Mouse (Mus musculus): Measurements from ENCODE around the gene Arl15.
"Not testable (repeated sequence)": the region's sequence is repeated elsewhere in the genome, so short reads cannot be mapped to it uniquely, and the experiment has no call there.

Gene Arl15

DNA sequence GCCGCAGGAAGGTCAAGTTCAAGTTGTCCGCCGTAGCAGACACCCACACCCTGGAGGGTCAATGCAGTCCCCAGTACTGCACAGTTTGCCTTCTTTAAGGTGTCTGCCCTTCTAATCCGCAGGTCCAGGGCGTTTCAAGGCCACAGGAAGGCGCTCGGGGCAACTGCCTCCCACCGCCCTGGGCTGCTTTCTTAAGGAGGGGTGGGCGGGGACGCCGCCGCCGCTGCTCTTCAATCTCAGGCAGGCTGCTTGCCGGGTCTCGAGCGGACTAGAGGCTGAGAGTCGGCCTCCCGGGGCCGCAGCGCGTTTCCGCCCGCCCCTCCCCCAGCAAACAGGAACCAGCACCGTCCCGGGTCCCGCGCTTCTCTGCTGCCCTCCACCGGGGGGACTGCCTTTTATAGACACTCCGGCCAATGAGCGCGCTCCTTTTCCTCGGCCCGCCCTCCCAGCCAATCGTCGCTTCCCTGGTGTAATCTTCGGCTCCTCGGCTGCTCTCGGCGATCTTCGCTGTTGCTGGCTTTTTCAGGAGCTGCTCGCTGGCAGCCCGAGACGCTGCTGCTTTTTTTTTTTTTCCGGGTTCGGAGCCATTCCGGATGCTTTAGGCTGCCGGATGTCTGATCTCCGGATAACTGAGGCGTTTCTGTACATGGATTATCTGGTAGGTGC lies at the start of gene Arl15:
Arl15 (plus strand) TSS at position 467 of the 666 bp plus-strand sequence.
- peak; percentile 96 for DNase-seq

DNA sequence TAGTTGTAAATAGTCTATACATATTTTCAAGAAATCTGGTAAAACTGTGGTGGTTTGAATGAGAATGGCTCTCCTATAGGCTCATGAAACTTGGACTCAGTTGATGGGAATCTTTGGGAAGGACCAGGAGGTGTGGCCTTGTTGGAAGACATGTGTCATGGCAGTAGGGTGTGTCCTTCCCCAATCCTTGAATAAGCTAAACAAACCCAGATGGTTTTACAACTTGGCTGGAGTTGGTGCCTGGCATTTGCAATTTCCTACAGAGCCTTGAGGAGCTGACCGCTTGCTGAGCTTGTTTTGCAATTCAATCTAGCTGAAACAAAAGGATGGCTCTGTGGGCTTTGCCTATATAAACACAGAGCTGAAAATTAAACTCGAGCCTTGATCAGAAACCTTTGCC lies 49.0 kb upstream of the Arl15 start:
- DNase-seq: no peak

DNA sequence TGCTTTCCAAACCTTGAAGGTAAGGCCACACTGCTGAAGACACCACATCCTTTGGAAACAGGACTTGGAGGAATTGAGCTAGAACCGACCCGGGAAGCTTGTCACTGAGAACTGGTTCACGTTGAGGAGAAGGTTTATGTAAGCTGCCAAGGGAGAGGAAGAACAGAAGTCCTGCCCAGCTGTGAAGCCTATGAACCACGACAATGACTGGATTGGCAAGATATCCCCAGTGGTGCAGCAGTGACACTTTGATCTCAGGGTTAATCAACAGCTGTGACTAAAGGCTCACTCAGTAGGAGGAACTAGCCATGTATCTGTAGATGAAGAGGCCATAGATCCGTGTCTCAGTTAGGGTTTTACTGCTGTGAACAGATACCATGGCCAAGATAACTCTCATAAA lies 43.5 kb upstream of the Arl15 start:
- no peak for DNase-seq

DNA sequence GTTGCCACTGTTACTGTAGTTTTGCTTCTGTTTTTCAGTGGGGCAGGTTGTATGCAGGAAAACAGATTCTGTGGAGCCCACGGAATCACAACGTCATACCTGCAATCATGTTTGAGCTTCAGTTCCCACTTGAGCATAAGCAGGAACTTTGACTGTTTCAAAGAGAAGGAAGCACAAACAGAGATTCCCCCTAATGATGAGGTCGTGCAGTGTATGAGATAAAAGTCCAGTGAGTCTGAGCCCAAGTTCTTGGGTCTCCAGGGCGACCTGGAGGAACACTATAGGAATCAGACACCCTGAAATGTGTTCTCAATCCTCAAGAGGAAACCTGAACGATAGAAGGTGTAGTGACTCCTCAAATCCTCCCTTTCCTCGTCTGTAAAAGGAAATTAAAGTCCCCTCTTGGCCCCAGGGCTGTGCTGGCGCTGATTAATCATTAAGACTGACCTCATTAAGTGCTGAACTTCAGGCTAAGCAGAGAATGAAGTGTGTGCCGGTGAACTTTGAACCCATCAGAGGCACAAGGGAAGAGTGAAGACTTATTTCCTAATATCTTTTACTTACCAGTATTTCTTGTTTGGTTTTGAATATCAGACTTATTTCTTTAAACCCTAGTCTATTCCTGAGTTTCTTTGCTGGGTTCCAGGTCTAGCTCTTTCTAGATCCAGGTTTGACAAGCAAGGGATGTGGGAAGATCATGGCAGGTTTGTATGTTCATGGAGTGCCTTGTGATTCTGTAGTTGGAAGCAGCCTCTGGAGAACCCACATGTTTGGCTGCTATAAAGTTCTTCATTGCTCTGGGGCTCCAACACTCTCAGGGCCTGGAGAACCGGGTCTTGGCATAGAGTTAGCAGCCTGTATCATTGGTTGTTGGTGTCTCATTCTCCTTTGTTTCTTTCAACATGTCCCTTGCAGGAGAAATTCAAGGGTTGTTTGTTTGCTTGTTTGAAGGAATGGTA lies 39.3 kb upstream of the Arl15 start:
- DNase-seq: no peak

DNA sequence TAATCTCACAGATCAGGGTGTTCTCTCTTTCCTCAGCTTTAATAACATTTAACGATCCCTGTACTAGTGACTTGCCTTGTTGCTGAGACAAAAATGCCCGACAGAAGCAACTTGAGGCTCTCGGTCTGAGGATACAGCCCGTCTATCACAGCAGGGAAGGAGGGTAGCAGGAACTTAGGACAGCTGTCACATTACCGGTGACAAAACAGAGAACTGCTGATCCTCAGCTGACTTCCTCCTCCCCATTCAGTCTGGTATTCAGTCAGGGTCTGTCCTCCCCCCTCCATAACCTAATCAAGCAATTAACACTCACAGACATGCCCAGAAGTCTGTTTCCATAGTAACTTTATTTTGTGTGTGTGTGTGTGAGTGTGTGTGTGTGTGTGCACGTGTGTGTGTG lies 38.5 kb upstream of the Arl15 start:
- DNase-seq: no peak

DNA sequence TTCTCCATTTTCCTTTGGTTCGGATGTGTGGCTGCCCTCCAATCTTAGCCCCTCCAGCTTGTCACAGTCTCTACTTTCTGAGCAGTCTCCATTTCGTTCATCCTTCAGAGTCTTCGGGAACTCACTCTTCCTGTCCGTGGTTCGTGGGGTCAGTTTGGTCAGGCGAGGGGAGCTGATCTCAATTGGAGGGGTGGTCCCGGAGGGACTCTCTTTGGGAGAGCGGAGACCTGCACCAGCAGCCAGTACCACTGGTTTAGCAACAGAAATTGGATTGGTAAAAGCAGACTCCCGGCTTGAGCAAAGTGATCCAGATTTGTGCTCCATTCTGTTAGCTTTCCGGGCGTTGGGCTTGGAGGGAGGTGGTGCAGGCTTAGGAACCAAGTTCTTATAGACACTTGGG lies 32.6 kb upstream of the Arl15 start:
- no peak for DNase-seq

DNA sequence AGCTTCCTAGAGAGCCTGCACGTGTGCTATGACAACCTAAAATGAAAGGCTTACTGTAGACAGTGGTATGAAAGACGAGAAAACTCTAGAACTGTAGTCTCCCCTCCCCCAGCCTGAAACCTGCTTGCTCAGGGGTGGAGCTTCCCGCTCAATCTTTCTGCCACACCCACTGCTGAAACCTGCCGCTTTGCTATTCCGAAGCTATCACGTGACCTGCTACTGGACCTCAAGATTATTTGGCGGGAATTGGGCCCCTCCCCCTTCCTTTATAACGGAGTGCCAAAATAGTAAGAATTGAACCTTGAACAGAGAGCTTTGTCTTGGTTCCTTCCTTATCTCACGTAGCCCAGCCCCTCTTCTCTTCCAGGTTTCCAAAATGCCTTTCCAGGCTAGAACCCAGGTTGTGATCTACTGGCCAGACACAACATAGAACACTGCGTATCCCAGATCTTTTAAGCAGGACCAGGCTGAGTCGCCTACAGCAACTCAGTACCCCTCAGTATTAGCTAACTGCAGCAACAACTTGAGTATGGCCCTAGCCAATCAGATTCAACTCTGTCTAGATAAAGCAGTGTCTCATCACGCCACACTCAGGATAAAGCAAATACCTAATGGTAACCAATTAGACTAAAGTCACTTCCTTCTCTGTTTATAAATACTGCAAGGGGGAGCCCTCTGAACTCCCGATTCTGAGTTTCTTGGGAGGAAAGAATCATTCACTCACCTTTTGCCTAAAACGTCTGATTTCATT lies 31.4 kb upstream of the Arl15 start:
- no peak for DNase-seq

DNA sequence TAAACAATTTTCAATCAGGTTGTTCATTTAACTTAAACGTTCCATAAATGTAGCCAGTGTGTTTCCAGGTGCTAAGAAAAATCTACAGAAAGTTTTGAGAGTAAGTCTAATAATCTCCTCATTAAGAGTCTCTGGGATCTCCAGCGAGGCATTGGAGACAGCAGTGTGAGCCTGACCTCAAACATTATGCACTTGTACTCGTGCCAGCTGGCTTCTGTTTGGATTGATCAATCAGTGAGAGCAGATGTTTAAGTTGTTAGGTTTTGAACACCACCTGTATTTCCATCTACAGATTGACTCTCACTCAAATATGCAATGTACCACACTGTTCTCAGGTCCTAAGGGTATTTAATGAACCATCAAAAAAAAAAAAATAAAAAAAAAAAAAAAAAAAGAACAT lies 28.9 kb upstream of the Arl15 start:
- no peak for DNase-seq

DNA sequence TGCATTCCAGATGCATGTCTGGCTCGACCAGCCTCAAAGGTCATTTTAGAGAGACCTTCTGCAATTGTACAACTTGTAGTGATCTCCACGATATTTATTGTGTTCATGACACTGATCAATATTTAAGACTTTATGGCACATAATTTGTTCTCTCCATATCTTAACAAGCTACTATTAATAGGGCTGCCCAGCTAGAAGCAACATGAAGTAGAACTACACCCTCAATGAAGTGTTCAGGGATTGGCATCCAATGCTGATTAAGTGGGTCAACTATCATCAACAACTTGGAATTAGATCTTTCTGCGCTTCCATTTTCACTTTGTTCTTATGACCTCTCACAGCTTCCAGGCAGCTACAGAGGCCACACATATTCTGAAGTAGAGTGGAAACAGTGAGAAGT lies 24.5 kb upstream of the Arl15 start:
- no peak for DNase-seq

DNA sequence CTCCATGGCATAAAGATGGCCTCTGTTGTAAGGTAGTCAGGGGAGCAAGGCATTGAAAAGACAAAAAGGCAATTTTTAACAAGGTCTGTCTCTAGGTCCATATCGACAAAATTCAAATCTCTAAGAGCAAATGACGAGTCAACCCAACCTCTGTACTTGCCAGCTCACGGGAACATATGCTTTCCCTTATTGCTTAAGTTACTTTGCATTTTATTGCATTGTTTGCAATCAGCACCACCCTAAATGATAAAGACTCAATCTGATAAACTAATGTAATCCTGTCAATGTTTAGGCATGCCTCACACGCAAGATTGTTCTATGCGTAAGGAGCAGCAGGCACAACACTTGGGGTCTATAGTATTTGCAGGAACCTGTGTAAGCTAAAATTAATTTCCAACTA lies 24.0 kb upstream of the Arl15 start:
- no peak for DNase-seq

DNA sequence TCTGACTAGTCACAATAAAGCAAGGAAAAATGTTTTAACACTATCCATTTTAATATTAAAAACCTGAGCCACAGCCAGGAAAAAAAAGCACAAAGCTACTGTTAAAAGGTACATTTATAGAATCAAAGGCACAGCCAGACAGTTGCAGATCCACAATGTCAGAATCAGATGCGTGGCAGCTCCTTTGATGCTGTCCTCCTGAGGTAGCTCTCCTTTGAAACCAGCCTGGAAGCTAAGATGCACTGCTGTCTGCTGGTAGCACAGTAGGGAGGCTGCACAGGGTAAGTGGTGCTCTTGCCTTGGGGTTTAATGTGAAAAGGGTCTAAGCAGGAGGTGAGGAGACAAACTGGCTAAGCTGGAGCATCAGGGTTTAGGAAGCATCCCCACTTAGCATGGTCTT lies 23.0 kb upstream of the Arl15 start:
- DNase-seq: no peak

DNA sequence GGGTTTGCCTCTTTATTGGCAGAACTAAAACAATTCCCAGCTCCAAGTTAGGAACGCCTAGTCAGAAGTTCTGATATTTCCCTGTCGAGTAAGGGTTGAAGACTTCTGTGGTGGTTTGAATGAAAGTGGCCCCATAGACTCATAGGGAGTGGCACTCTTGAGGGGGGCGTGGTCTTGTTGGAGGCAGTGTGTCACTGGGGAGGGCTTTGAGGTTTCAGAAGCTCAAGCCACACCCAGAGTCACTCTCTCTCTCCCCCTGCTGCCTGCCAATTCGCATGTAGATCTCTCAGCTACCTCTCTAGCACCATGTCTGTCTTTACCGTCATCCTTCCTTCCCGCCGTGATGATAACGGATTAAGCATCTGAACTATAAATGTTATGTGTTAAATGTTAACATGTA lies 19.5 kb upstream of the Arl15 start:
- DNase-seq: no peak

DNA sequence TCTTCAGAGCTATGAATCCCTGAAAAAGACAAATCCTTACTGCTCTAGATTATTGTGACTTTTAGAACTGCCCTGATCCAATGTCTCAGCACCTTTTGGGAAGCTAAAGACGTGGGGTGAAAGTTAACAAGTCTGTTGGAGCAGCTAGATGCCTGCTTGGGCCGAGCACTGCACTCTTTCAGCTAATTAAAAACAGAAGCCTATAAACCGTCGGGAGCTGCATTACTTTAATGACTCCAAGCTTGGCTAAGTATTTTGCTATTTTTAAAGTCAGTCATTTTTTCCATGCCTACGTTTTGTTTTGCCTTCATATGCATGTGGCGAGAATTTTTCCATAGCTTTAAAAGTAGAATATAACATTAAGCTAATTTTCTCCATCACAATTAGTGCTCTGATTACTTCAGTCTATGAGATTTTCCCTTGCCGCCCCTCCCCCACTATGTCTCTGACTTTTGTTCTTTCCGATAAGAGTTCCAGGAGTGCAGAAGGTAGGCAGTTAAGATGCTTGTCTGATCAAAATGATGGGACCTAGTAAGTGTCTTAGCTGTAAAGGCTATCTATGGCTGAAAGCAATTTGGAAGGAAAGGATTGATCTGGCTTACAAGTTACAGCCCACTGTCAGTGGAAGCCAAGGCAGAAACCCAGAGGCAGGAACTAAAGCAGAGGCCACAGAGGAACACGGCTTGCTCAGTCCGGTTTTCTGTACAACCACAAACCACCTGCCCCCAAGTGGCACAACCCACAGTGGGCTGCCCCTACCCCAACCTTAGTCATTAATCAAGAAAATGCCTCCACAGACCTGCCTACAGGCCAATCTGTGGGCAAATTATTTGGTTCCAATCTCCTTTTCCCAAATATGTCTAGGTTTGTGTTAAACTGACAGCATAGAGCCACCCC lies 18.8 kb upstream of the Arl15 start:
- no peak for DNase-seq

DNA sequence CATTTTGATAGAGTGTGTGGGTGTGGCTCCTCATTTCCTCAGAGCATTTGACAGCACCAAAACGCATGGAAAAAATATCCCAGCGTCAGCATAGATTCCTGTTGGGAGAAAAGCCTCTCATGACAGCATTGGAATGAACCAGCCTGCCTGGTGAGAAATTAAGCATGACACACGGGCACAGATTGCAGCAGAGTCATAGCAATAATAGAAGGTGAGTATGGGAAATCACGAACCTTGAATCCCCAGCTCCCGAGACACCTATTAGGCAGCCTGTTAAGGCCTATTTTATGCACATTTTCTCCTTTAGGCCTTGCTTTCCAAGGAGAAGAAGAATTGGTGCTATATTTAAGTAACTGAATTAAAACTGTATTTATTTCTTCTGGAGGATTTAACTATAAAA lies 8.5 kb upstream of the Arl15 start:
- DNase-seq: no peak

DNA sequence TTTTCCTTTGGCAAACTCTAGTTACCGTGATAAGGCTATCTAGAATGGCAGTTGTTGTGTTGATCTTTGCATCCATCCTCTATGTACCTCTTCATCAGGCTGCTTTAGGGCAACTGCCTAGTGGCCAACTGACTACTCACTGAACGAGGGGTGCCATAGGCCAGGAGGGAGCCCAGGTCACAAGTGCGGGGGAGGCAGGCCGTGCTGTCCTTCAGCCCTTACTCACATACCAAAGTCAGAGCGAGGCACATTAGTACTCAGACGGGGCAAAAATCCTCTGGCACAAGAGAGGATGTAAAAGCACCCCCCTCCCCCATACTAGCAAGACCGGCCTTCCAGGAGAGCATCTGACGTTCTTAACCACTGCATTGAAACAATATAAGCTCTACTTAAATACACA lies 7.2 kb upstream of the Arl15 start:
- DNase-seq: no peak

DNA sequence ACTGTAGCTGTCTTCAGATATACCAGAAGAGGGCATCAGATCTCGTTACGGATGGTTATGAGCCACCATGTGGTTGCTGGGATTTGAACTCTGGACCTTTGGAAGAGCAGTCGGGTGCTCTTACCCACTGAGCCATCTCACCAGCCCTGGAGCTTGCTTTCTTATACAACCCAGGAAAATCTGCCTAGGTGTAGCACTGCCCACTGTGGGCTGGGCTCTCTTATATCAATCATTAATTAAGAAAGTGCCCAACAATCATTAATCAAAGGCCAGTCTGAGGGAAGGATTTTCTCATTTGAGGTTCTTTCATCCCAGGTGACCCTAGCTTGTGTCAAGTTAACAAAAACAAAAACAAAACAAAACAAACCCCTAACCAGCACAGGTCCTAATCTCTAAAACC lies 4.3 kb upstream of the Arl15 start:
- DNase-seq: not testable (repeated sequence)

DNA sequence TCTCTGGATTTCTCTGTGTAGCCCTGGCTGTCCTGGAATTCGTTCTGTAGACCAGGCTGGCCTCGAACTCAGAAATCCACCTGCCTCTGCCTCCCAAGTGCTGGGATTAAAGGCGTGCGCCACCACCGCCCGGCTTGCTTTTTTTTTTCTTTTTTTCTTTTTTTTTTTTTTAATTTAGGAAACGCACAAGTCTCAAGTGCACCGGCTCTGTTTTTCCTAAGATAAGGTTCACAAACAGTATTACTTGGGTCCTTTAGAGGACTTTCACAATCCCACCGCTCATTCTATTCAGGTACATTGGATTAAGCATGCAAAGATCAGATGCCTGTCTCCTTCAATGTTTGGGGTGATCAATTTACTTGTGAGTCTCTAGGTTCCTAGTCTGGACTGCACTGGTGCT lies 668 bp upstream of the Arl15 start:
- no peak for DNase-seq

DNA sequence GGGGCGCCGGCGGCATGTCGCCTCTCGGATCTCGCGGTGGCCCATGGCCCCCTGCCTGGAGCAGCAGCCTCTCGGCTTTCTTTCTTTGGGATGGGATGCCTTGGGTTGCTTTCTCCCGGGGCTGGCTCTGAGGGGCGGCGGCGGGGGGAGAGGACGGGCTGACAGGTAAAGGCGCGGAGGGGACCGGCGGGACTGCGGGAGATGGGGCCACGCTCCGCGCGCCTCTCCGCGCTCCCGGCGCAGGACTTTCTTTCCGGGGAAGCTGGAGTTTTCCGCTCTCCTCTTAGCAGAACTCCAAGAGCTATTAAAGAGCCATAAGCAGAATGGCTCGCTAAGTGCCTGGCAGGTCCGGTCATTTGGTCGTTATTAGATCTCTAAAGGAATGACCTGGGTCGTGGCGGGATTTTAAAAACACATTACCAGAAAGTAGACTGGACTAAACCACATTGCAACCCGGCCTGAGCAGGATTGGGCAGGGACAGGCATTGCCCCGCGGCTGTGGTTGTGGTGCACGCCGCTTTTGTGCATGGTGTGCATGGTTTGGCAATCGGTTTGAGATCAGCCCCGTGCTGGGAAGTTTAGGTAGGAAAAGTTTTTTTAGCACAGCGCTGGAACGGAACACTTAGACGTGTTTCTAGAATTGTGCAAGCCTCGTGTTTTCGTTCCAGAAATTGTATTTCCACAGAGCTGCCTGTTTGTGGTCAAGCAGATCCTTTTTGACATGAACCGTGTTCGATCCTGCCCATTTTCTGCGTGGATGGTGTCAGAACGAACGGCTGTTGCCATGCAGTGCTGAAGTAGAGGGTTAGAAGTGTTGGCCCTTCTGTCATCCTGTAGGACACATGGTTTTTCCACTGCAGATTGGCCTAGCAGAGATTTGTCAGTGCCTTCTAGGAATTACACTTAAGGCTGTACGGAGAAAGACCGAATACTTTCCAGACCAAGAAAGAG lies 675 bp downstream of the Arl15 start:
- peak; percentile 56 for DNase-seq

DNA sequence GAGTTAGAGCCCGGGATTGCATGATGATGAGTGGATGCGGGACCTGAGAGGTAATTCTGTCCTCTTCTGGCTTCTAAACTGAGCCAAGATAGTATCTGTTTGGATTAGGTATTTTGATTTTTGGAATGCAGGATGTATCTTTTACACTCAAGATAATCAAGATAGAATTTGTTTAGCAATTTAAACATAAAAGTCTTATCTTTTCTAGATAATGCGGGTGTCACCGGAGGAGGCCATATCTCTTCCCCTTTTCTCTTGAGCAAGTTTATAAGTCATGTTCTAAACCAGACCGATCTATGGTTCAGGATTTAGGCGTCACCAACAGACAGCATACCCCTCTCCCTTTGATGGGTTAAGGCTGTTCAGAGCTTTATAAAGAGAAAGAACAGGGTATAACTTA lies 3.1 kb downstream of the Arl15 start:
- no peak for DNase-seq

DNA sequence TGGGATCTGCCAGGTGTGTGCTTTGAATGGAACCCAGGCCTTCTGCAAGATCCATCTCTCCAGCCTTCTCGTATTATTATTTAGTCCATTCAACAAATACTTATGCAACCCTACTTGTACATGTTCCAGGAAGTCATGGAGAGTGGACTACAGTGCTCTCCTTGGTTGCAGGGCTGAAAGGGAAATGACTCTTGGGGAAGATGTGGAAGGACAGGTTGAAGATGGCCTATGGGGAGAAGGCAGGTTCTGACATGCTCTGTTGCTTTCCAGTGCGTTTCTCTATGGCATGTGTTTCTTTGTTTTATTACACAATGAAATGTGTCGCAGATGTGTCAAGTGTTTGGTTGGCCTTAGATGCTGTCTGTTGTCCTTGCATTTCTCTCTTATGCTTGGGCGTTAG lies 5.1 kb downstream of the Arl15 start:
- no peak for DNase-seq

DNA sequence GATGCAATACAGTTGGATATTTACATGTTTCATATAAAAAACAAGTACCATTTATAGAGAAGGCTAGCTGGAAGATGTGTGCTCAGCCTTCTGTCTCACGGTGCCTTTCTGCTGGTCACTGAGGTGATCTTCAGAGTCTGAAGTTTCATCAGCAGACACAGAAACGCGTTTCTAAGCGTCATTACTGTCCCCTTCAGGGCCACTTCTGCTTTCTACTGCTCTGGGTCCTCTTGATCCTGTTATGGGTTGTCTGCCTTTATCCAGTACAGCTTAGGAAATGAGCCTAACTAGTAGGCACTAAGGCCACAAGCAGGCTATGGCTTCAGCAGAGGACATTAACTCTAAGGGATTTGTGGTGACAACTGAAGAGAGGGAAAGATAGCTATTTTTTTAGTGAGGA lies 5.9 kb downstream of the Arl15 start:
- DNase-seq: no peak

Data from right cerebral cortex, postnatal 25 days (tissue).